Mouse (Mus musculus) cerebellum, adult 2 months (tissue): ENCODE measurements around the gene Srsf12. TPM values are rescaled to one million over a fixed set of nuclear protein-coding genes. Genes with fewer than 3 reads are reported as not detected.

ENCODE experiments used
- DNase-seq, 2 experiments: peaks; one replicate each; pipeline ENCODE4 v3.0.0; 2021
- H3K27ac ChIP-seq: fragments of 200-500 bp; 2 replicates; pipeline ENCODE4 v1.5.1; 2012; ENCODE audit warnings: low read length, control low read depth, inconsistent platforms; ENCODE audit not compliant: insufficient read depth
- H3K27me3 ChIP-seq: fragments of 200-500 bp; 2 replicates; pipeline ENCODE4 v1.6.1; 2012; ENCODE audit warnings: inconsistent platforms, mild to moderate bottlenecking, low read length, moderate library complexity; ENCODE audit not compliant: control insufficient read depth, insufficient read depth
- H3K4me1 ChIP-seq: fragments of 200-500 bp; 2 replicates; pipeline ENCODE4 v1.6.1; 2011; ENCODE audit warnings: low read length; ENCODE audit not compliant: control insufficient read depth, insufficient read depth
- H3K4me3 ChIP-seq: fragments of 200-500 bp; replicated peaks from 2 replicates; pipeline ENCODE3; 2011; ENCODE audit warnings: mild to moderate bottlenecking, low read depth, low read length, control low read depth; ENCODE audit not compliant: insufficient read depth
- CTCF ChIP-seq: fragments of 200-500 bp; IDR thresholded peaks from 2 replicates; pipeline ENCODE4 v1.5.1; 2011; ENCODE audit warnings: low read depth, mild to moderate bottlenecking, control low read depth, low read length, moderate library complexity, borderline replicate concordance; ENCODE audit not compliant: insufficient read depth
- POLR2A ChIP-seq: fragments of 200-500 bp; IDR thresholded peaks from 2 replicates; pipeline ENCODE4 v1.6.1; 2011; ENCODE audit warnings: low read length, control low read depth, borderline replicate concordance; ENCODE audit not compliant: insufficient read depth
- WGBS: fragments of 180-500 bp; shearing (Covaris S2); methylation state at CpG from one replicate; pipeline ENCODE4 v1.1.7; 2018; 5-methylcytosine and 5-hydroxymethylcytosine counted together
- polyA plus RNA-seq: library from polyadenylated mRNA; depleted of rRNA; stranded (reverse); fragments of >200 nt; gene quantifications from 2 replicates; pipeline ENCODE4 v1.2.3, GENCODE M21; 2012

Srsf12 gene
- polyA plus RNA-seq, 1 experiment = 16.5 TPM

- Histone ChIP-seq H3K4me3 (no peak overlapping the region), H3K27me3 (no peaks in the 10 kb centered on the region), H3K27ac (no peak overlapping the region), H3K4me1 (no peaks in the 10 kb centered on the region)
- DNase-seq = no peak
- WGBS = 73% methylated on average over 2 of the region's 2 CpGs
- TF ChIP-seq CTCF (no peak), POLR2A (no peak)
Measured at GRCm38 (mm10) chr4:33207551-33207950, 1.2 kb upstream of the Srsf12 start.

DNA sequence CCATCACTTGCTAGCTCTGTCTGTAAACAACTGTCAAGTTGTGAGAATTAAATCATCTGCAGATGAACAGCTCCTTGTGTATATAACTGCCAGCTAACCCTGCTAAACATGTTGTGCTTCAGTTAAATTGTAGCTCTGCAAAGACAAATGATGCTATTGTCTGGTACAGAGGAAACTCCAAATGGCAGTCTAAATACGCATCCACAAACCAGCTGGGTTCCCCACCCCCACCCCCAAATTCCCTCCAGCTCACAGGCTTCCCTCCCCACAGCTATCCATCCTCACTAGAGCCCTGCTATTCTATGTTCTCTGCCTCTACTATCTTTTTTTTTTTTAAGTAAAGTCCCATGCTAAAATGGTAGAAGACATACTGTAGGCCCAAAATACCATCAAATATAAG lies 13.1 kb downstream of the Srsf12 start:
- H3K4me3 ChIP-seq = no peak overlapping the region
- DNase-seq = no peak
- 64% methylated on average over 1 of the region's 1 CpGs for WGBS
- no peaks in the 10 kb centered on the region for H3K4me1 ChIP-seq
- no peaks in the 10 kb centered on the region for H3K27me3 ChIP-seq
- TF ChIP-seq CTCF = no peak
- TF ChIP-seq POLR2A = no peak
- no peak overlapping the region for H3K27ac ChIP-seq

DNA sequence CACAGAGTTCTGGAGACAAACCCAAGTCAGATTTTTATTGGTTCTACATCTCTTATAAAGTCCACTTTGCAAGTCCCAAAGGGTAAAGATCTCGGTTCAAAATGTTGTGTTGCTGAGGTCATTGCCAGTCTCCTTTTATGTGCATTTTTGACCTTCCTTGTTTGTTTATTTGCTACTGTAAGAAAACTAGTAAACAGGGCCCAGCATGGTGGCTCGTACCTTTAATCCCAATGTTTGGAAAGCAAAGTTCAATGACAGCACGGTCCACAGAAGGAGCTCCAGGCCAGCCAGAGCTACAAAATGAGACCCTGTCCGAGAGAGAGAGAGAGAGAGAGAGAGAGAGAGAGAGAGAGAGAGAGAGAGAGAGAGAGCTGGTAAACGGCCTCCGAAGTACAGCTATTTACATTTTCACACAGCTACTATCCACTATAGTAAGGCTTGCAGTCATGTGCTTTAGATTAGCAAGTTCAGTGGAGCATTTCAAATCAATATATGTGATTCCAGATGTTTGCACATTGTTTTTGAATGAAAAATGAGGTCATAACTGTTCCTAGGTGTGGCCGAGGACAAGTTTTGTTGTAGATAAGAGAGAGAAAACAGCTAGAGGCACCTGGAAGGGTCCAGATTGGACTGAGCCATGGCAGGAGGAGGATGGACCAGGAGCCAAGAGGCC lies 15.3 kb downstream of the Srsf12 start:
- no peak overlapping the region for H3K4me3 ChIP-seq
- 77% methylated on average over 7 of the region's 7 CpGs for WGBS
- no peaks in the 10 kb centered on the region for H3K27me3 ChIP-seq
- no peaks in the 10 kb centered on the region for H3K4me1 ChIP-seq
- TF ChIP-seq CTCF (no peak), POLR2A (no peak)
- DNase-seq = no peak
- H3K27ac ChIP-seq = no peak overlapping the region

GRCm38 (mm10) chr4:33227164-33227563 lies 18.4 kb downstream of the Srsf12 start:
- TF ChIP-seq CTCF = no peak
- no peak for TF ChIP-seq POLR2A
- DNase-seq = no peak
- H3K27me3 ChIP-seq = no peaks in the 10 kb centered on the region
- H3K4me3 ChIP-seq = no peak overlapping the region
- no peak overlapping the region for H3K27ac ChIP-seq
- H3K4me1 ChIP-seq = no peaks in the 10 kb centered on the region
- 91% methylated on average over 7 of the region's 7 CpGs for WGBS

DNA sequence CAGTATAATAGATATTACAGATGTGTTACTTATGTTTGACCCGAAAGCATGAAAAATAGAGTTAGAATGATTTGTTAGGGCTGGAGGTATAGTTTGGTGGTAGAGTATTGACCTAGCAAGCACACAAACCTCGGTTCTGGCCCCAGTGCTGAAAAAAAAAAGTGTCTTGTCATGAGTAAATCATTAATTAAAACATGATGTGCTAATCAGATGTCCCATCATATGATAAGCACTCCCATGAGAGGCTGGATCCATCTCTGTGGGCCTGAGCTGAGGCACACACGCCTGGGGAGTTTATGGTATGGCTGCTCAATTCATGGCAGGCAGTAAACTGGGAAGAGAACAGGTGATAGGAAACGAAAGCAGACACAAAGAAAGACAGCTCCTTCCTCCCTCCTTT lies 20.8 kb downstream of the Srsf12 start:
- TF ChIP-seq CTCF (no peak), POLR2A (no peak)
- H3K4me3 ChIP-seq = no peak overlapping the region
- no peaks in the 10 kb centered on the region for H3K4me1 ChIP-seq
- no peaks in the 10 kb centered on the region for H3K27me3 ChIP-seq
- no peak overlapping the region for H3K27ac ChIP-seq
- DNase-seq = no peak
- WGBS = 81% methylated on average over 4 of the region's 4 CpGs

DNA sequence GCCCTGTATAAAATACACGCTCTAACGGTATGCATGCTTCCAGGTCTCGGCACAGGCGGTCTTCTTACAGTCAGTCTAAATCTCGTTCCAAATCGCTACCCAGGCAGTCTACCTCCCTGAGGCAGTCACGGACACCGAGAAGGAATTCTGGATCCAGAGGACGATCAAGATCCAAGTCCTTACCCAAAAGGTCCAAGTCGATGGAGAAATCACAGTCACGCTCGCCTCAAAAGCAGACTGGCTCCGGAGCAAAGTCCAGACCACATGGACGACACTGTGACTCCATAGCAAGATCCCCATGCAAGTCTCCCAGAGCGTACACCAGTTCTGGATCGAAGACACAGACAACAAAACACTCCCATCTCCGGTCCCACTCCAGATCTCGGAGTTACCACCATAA lies 22.1 kb downstream of the Srsf12 start:
- H3K27me3 ChIP-seq = no peaks in the 10 kb centered on the region
- no peak overlapping the region for H3K27ac ChIP-seq
- no peak overlapping the region for H3K4me3 ChIP-seq
- 87% methylated on average over 18 of the region's 18 CpGs for WGBS
- TF ChIP-seq CTCF (no peak), POLR2A (no peak)
- H3K4me1 ChIP-seq = no peaks in the 10 kb centered on the region
- DNase-seq = no peak

- no peaks in the 10 kb centered on the region for H3K27me3 ChIP-seq
- H3K4me1 ChIP-seq = 0 out of 2 replicates have a peak, but pooled peaks cover 2% of the 10 kb centered on the region
- 31% methylated on average over 5 of the region's 5 CpGs for WGBS
- no peak overlapping the region for H3K27ac ChIP-seq
- H3K4me3 ChIP-seq = no peak overlapping the region
- TF ChIP-seq POLR2A (no peak), CTCF (no peak)
- DNase-seq = peak in 1 of 2 experiments; percentile 22
Measured at GRCm38 (mm10) chr4:33242536-33242935, 33.7 kb downstream of the Srsf12 start.

- Histone ChIP-seq H3K27ac (no peak overlapping the region), H3K4me1 (0 out of 2 replicates have a peak, but pooled peaks cover 2% of the 10 kb centered on the region), H3K4me3 (no peak overlapping the region), H3K27me3 (no peaks in the 10 kb centered on the region)
- 71% methylated on average over 12 of the region's 12 CpGs for WGBS
- no peak for TF ChIP-seq CTCF
- no peak for TF ChIP-seq POLR2A
- DNase-seq = no peak
Measured at GRCm38 (mm10) chr4:33243016-33243758, 34.4 kb downstream of the Srsf12 start.
